Mouse (Mus musculus) hindbrain, postnatal 0 days (tissue): ENCODE results near the gene Trappc6b. TPM values are rescaled to one million over a fixed set of nuclear protein-coding genes. Genes with fewer than 3 reads are reported as not detected.
A peak's percentile ranks its signal among the peaks of the same experiment; 100 is the strongest.

Experiments
- ATAC-seq: fragments of 200-750 bp; cut with Nextera tagmentation; 2 replicates; pipeline ENCODE4 v1.8.0; 2017; ENCODE audit warnings: mild to moderate bottlenecking, moderate TSS enrichment, moderate library complexity
- DNase-seq: peaks from one replicate; pipeline ENCODE4 v3.0.0-alpha.2; 2015; ENCODE audit warnings: low spot score
- H3K27ac ChIP-seq: fragments of 300-500 bp; sonication (generic); 2 replicates; pipeline ENCODE4 v1.5.1; 2014; ENCODE audit warnings: mild to moderate bottlenecking
- H3K27me3 ChIP-seq: fragments of 300-500 bp; sonication (generic); 2 replicates; pipeline ENCODE4 v1.6.1; 2014; ENCODE audit warnings: low read length, mixed read lengths; ENCODE audit not compliant: insufficient read depth
- H3K36me3 ChIP-seq: fragments of 300-500 bp; sonication (generic); 2 replicates; pipeline ENCODE4 v1.6.1; 2014; ENCODE audit warnings: low read length, mixed read lengths; ENCODE audit not compliant: insufficient read depth
- H3K4me1 ChIP-seq: fragments of 300-500 bp; sonication (generic); 2 replicates; pipeline ENCODE4 v1.6.1; 2014; ENCODE audit warnings: antibody characterized with exemption, low read length, mixed read lengths; ENCODE audit not compliant: insufficient read depth
- H3K4me2 ChIP-seq: fragments of 300-500 bp; sonication (generic); 2 replicates; pipeline ENCODE4 v1.6.1; 2014; ENCODE audit warnings: low read depth, mild to moderate bottlenecking, low read length, moderate library complexity, mixed read lengths
- H3K4me3 ChIP-seq: fragments of 300-500 bp; sonication (generic); 2 replicates; pipeline ENCODE4 v1.5.1; 2014; ENCODE audit warnings: low read length
- H3K9ac ChIP-seq: fragments of 300-500 bp; sonication (generic); replicated peaks from 2 replicates; pipeline ENCODE4 v1.6.1; 2014; ENCODE audit warnings: mild to moderate bottlenecking, low read length, moderate library complexity, mixed read lengths
- H3K9me3 ChIP-seq: fragments of 300-500 bp; sonication (generic); 2 replicates; pipeline ENCODE4 v1.6.1; 2016; ENCODE audit warnings: low read length, mixed read lengths
- CTCF ChIP-seq: IDR thresholded peaks from 2 replicates; pipeline ENCODE4 v1.5.1; 2016; ENCODE audit warnings: antibody characterized with exemption, control low read depth, low read depth
- WGBS: fragments of 180-500 bp; shearing (Covaris S2); extraction: QIAGEN DNeasy Blood & Tissue Kit; methylation state at CpG from one replicate; pipeline ENCODE4 v1.1.7; 2014; 5-methylcytosine and 5-hydroxymethylcytosine counted together
- polyA plus RNA-seq: library from polyadenylated mRNA; unstranded; fragments of >200 nt; fragmentation: Nextera tagmentation; extraction: Ambion mirVana; gene quantifications from 2 replicates; pipeline ENCODE4 v1.2.1, GENCODE M21; 2015
- total RNA-seq: library from RNA; depleted of rRNA; stranded (reverse); fragments of >200 nt; gene quantifications from 2 replicates; pipeline ENCODE4 v1.2.3, GENCODE M21; 2014; rRNA removed

Trappc6b gene
- total and polyA plus RNA-seq, 2 experiments from 2014 or later: 40.9 to 168 TPM

- Histone ChIP-seq H3K4me3 (peak within 1 kb of the TSS; percentile 85), H3K4me1 (no peaks in the 10 kb centered on the region; the same call in 1 of the 2 replicates), H3K36me3 (peaks cover 7% of the 10 kb centered on the region; the same call in 1 of the 2 replicates), H3K27ac (peak within 1 kb of the TSS; percentile 65; the same call in 1 of the 2 replicates), H3K9me3 (no peaks in the 10 kb centered on the region), H3K4me2 (peak within 1 kb of the TSS; percentile 80), H3K9ac (peak within 1 kb of the TSS; percentile 85), H3K27me3 (no peaks in the 10 kb centered on the region)
- peak; percentile 53 for TF ChIP-seq CTCF
- ATAC-seq (peak; percentile 78), DNase-seq (peak; percentile 95)
- WGBS: under 1% methylated on average over 28 of the region's 28 CpGs
Measured at GRCm38 (mm10) chr12:59013234-59013633, 48.0 kb downstream of the Trappc6b start, which contains the start of gene Gemin2. Gene Gemin2 (plus strand): TSS chr12:59013393.

GRCm38 (mm10) chr12:59012710-59013091, 48.6 kb downstream of the Trappc6b start:
- Histone ChIP-seq H3K4me1 (no peaks in the 10 kb centered on the region; the same call in 1 of the 2 replicates), H3K27ac (peak overlapping the region; percentile 65; the same call in 1 of the 2 replicates), H3K9me3 (no peaks in the 10 kb centered on the region), H3K4me2 (peak overlapping the region; percentile 80), H3K9ac (peak overlapping the region; percentile 68; the same call in 1 of the 2 replicates), H3K36me3 (peaks cover 2% of the 10 kb centered on the region; the same call in 1 of the 2 replicates), H3K27me3 (no peaks in the 10 kb centered on the region), H3K4me3 (peak overlapping the region; percentile 85)
- no peak for ATAC-seq
- peak; percentile 10 for DNase-seq
- 6% methylated on average over 7 of the region's 7 CpGs for WGBS
- TF ChIP-seq CTCF: no peak

- no peak for TF ChIP-seq CTCF
- no peaks in the 10 kb centered on the region for H3K27me3 ChIP-seq
- H3K36me3 ChIP-seq: no peaks in the 10 kb centered on the region; the same call in 1 of the 2 replicates
- peak within 1 kb of the TSS; percentile 85 for H3K4me3 ChIP-seq
- H3K27ac ChIP-seq: peak within 1 kb of the TSS; percentile 89
- under 1% methylated on average over 47 of the region's 48 CpGs for WGBS
- peak within 1 kb of the TSS; percentile 87 for H3K4me2 ChIP-seq
- DNase-seq (peak; percentile 98), ATAC-seq (peak; percentile 98)
- no peaks in the 10 kb centered on the region for H3K9me3 ChIP-seq
- peak within 1 kb of the TSS; percentile 85 for H3K9ac ChIP-seq
- no peaks in the 10 kb centered on the region; the same call in 1 of the 2 replicates for H3K4me1 ChIP-seq
Measured at GRCm38 (mm10) chr12:59011844-59012709, 49.2 kb downstream of the Trappc6b start, which contains the start of gene Sec23a. Gene Sec23a (minus strand): TSS chr12:59012017.

- ATAC-seq (no peak), DNase-seq (no peak)
- Histone ChIP-seq H3K4me2 (peak overlapping the region; percentile 87), H3K27me3 (no peaks in the 10 kb centered on the region), H3K27ac (peak overlapping the region; percentile 89), H3K9me3 (no peaks in the 10 kb centered on the region), H3K4me1 (no peaks in the 10 kb centered on the region; the same call in 1 of the 2 replicates), H3K36me3 (peaks cover 5% of the 10 kb centered on the region), H3K4me3 (peak overlapping the region; percentile 85), H3K9ac (peak overlapping the region; percentile 85)
- under 1% methylated on average over 24 of the region's 25 CpGs for WGBS
- no peak for TF ChIP-seq CTCF
Measured at GRCm38 (mm10) chr12:59011275-59011843, 49.9 kb downstream of the Trappc6b start.

GRCm38 (mm10) chr12:59010482-59010881, 50.8 kb downstream of the Trappc6b start:
- no peak overlapping the region for H3K27ac ChIP-seq
- DNase-seq (peak; percentile 17), ATAC-seq (no peak)
- 73% methylated on average over 2 of the region's 2 CpGs for WGBS
- no peaks in the 10 kb centered on the region; the same call in 1 of the 2 replicates for H3K4me1 ChIP-seq
- peaks cover 13% of the 10 kb centered on the region for H3K36me3 ChIP-seq
- H3K4me3 ChIP-seq: peak overlapping the region; percentile 85; the same call in 1 of the 2 replicates
- H3K27me3 ChIP-seq: no peaks in the 10 kb centered on the region
- peak overlapping the region; percentile 87; the same call in 1 of the 2 replicates for H3K4me2 ChIP-seq
- no peak overlapping the region for H3K9ac ChIP-seq
- TF ChIP-seq CTCF: peak; percentile 35
- H3K9me3 ChIP-seq: no peaks in the 10 kb centered on the region

Other genes with a start within 250 kb of the Trappc6b start
- 120 and 124 TPM in 2 replicates for gene Sec23a, start 49.5 kb downstream of the Trappc6b start, total RNA-seq
- gene Sec23a, start 49.5 kb downstream of the Trappc6b start, polyA plus RNA-seq: 81.7 and 86.5 TPM in 2 replicates
- gene Gemin2, start 48.1 kb downstream of the Trappc6b start, total RNA-seq: 3.9 and 6.2 TPM in 2 replicates
- gene Gemin2, start 48.1 kb downstream of the Trappc6b start, polyA plus RNA-seq: 12.0 and 13.1 TPM in 2 replicates
- gene Pnn, start 5.4 kb upstream of the Trappc6b start, total RNA-seq: 11.9 and 13.6 TPM in 2 replicates
- 82.3 and 93.9 TPM in 2 replicates for gene Pnn, start 5.4 kb upstream of the Trappc6b start, polyA plus RNA-seq
- gene Mia2, start 34.3 kb upstream of the Trappc6b start, total RNA-seq: 24.9 and 32.7 TPM in 2 replicates
- gene Mia2, start 34.3 kb upstream of the Trappc6b start, polyA plus RNA-seq: 38.2 and 45.8 TPM in 2 replicates
- 10.9 and 11.9 TPM in 2 replicates for gene Fbxo33, start 158.3 kb upstream of the Trappc6b start, total RNA-seq
- 7.7 and 8.5 TPM in 2 replicates for gene Fbxo33, start 158.3 kb upstream of the Trappc6b start, polyA plus RNA-seq